Mouse (Mus musculus) MN1 (cell line): Measurements from ENCODE around the gene Ifnar2.

ENCODE experiments used
- DNase-seq: peaks from one replicate; pipeline ENCODE4 v3.0.0-alpha.2; 2016; ENCODE audit warnings: low spot score

Ifnar2 gene

GRCm38 (mm10) chr16:91358555-91358954 is 14.0 kb upstream of the Ifnar2 start:
- no peak for DNase-seq

DNA sequence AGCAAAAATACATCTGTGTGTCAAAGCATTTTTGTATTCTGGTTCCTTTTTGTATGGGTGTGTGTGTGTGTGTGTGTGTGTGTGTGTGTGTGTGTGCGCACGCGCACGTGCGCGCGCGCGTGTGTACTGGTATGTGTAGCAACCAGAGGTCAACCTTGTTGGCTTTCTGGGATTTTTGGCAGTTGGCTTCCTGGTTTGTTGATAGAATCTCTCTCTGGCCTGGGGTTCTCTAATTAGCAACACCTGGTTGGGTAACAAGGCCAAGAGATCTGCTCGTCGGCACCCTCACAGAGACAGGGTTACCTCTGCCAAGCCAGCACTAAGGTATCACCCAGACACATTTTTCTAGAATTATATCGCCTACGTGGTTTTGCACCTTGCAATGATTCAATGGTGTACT is 13.1 kb upstream of the Ifnar2 start:
- no peak for DNase-seq

GRCm38 (mm10) chr16:91360162-91360561 is 12.4 kb upstream of the Ifnar2 start:
- DNase-seq = no peak

DNA sequence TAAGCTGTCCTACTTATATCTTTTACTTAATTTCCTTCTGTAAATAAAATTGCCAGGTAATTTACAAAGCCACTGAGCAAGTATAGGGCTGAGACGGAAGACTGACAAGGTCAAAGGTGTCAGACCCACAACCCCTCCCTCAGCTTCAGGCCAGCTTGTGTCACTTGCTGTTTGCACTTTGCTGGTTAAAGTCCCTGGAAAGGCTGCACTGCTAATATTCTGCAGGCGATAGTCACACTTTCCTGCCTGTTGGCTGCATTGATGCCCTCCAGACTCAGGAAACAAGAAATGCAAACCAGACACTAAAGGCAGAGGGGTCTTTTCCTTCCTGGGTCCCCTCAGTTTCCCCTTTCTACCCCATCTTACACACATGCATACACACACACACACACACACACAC is 10.6 kb upstream of the Ifnar2 start:
- DNase-seq = no peak

GRCm38 (mm10) chr16:91362616-91363272 is 9.8 kb upstream of the Ifnar2 start:
- DNase-seq = peak; percentile 13

DNA sequence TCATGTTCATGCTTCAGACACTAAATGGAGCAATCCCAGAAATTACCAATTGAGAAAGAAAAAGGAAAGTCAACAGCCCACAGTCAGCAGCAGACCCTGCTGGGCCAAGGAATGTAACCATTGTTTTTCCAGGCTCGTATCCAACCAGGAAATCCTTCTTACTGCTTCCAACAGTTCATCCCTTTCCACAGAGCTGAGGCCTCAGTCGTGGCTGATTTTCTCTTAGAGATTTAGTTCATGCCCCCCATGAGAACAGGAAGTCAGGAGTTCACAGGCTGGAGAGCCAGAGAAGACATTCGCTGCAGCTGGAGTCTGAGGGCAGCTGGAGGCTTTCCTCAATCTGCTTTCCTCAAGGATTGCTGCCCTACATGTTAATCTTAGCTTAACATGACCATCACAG is 9.1 kb upstream of the Ifnar2 start:
- DNase-seq = no peak

DNA sequence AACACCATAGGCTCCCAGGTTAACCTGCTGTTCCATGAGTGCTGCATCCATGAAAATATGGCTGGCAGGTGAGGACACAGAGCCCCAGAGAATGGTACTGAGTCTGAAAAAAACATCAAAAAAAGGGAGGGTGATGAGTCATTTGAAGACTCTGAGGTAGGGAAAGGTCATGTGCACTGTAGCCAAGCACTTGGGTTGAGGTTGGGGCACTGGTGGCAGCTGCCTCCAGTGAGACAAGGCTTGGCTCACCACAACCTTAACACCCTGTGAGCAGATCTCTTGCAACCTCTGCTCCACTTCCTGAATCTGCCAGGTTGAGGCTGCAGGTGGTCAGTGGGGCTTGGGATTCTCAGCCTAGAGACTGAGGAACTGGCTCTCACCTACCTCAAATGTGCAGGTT is 6.0 kb upstream of the Ifnar2 start:
- DNase-seq = no peak

GRCm38 (mm10) chr16:91367066-91367465 is 5.5 kb upstream of the Ifnar2 start:
- DNase-seq = no peak

DNA sequence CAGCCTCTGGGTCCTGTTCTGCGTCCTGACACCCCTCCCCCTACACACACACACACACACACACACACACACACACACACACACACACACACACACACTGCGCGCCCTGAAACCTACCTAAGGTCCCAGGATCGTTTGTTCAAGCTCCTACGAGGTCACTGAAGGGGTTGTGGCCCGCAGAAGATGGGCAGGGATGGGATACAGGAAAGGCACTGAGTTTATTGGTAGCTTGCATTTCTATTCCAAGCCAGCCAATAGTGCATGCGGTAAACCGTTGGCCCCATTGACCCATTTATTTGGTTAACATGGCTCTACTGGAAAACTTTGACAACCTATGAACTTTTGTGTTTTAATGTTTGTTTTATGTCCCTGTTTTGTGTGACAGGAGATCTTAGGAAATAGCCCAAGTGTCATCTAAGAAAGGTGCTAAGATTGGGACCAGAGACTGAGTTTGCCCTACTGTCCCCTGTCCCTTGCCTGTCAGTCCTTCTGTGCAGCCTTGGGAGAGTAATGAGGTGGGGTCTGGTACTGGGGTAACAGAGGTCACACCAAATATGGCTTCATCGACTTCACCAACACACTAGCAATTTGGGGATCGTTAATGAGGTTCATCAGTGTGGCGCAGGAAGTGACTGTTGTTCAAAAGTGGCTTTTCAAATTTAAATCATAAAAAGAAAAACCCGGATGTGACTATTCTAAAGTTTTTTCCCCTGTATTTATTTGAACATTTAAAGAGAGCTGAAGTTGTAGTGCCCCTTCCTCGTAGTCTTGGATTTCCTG is 1.1 kb downstream of the Ifnar2 start:
- no peak for DNase-seq

DNA sequence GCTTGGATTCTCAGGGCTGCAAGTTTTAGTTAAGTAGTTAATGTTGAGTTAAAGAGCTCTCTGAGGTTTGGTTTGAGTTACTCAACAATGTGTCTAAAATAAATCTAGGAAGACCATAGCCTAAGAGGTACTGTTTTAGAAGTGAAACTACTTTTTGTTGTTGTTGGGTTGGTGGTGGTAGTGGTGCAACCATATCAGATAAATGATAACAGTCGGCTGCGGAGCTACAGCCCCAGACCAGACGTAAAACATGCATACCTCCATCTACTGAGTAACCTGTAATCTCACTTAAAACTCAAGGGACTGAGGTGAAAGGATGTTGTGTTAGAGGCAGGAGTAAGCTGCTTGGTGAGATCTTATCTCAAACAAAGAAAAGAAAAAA is 1.7 kb downstream of the Ifnar2 start:
- no peak for DNase-seq

DNA sequence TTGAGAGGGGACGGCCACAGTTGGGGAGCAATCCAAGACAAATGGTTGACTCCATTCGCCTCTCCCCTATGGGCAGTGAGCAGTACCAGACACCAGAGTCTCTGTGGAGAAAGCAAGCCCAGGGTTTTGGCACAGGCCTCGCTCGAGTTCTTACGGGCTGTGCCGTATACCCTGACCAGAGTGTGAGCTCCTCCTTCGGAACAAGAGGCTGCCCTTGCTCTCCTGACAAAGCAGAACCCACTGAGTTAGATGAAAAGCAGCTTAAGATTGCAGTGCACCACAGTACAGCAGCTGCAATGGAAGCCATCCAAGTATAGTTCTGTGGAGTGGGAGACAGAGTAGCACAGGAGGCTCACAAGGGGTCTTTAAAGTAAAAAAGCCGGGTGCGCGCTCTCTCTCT is 4.1 kb downstream of the Ifnar2 start:
- DNase-seq = no peak

- no peak for DNase-seq
Measured at GRCm38 (mm10) chr16:91378431-91378986, 5.9 kb downstream of the Ifnar2 start.

DNA sequence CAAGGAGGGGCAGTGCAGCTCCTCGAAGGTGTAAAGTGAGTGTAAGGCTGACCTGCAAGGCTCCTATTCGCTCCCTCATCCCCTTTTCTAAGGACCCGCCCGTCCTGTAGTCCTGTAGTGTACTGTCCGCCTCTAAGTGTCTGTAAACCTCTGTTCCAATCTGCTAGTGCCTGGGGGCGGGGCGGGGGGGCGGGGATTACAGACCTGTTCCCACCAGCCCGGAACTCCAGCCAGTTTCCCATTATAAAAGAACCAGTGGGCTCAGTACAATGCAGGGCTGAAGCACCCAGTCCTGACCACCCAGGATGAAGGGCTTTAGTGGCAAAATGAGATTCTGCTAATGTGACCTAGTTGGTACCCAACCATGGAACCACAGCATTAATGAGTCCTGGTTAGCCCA is 6.4 kb downstream of the Ifnar2 start:
- no peak for DNase-seq

- DNase-seq = no peak
Measured at GRCm38 (mm10) chr16:91379412-91379811, 6.8 kb downstream of the Ifnar2 start.

GRCm38 (mm10) chr16:91380151-91380550 is 7.6 kb downstream of the Ifnar2 start:
- no peak for DNase-seq

DNA sequence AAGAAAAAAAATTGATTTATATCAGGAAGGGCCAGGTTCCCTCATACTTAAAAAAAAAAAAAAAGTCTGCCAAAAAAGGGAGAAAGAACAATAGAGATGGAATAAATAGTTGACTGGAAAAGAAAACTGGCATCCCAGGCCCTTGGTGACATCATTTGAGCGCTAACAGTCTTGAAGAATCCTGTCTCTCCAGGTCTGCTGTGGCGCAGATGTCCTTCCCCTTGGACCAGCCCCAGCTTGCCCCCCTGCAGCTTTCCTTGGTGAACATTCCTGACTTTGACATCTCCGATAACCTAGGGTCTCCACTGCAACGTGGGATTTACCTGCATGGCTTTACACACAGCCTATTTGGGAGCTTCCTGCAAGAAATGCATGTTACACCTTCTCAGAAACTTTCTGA is 9.0 kb downstream of the Ifnar2 start:
- no peak for DNase-seq

- no peak for DNase-seq
Measured at GRCm38 (mm10) chr16:91382261-91382790, 9.7 kb downstream of the Ifnar2 start.

- no peak for DNase-seq
Measured at GRCm38 (mm10) chr16:91384221-91384620, 11.6 kb downstream of the Ifnar2 start.

DNA sequence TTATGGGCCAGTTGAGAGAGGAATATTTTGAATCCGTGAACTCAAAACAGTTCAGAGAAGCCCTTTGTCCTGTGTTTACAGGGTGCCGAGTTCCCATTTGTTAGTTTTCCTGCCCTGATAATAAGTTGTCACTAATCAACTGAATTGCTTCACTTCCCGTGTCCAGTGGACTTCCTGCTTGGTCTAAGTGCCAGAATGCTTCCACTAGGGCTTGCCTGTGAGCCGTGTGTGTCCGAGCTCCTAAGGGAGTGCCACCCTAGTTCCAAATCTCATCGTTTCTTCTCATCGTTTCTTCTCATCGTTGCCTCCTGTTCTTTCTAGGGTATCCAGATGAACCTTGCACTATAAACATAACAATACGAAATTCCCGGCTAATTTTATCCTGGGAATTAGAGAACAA is 13.0 kb downstream of the Ifnar2 start:
- DNase-seq = no peak

GRCm38 (mm10) chr16:91386419-91387120 is 14.0 kb downstream of the Ifnar2 start:
- DNase-seq = no peak

DNA sequence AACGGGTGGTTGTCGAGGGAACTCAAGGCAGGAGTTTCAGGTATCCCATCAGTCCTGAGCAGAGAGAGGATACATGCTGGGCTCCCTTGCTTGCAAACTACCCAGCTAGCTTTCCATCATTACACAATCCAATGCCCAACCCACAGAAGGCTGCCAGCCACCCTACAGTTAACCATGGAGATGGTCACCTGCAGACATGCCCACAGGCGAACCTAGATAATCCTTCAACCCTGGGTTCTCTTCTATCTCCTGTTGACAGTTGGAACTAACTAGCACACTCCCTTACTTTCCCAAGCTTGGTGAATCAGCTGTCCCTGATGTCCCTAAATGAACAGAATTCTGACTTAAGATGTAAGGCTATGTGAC is 14.5 kb downstream of the Ifnar2 start:
- DNase-seq = no peak

DNA sequence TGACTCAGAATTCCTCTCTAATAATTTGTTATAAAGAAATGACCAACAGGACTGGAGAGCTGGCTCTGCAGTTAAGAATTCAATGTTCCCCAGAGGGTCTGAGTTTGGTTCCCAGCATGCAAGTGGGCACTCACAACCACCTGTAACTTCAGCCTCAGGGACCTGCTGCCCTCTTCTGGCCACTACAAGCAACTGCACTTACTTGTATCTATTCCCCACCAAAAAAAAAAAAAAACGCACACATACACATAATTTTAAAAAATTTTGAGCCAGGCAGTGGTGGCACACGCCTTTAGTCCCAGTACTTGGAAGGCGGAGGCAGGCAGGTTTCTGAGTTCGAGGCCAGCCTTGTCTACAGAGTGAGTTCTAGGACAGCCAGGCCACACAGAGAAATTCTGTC is 17.5 kb downstream of the Ifnar2 start:
- DNase-seq = no peak

GRCm38 (mm10) chr16:91391421-91391820 is 18.8 kb downstream of the Ifnar2 start, which contains the start of gene Gm21970:
Gene Gm21970 (plus strand): TSS chr16:91391721.
- no peak for DNase-seq
